Mouse (Mus musculus) intestine, embryonic 15.5 days (tissue): ENCODE measurements around the gene Stk11ip. TPM values are rescaled to one million over a fixed set of nuclear protein-coding genes. Genes with fewer than 3 reads are reported as not detected.
A peak's percentile ranks its signal among the peaks of the same experiment; 100 is the strongest.

Experiments used
- ATAC-seq: fragments of 200-750 bp; cut with Nextera tagmentation; 2 replicates; pipeline ENCODE4 v1.8.0; 2017; ENCODE audit warnings: moderate TSS enrichment, moderate library complexity
- H3K27ac ChIP-seq: fragments of 300-500 bp; sonication (generic); 2 replicates; pipeline ENCODE4 v1.5.1; 2015; ENCODE audit warnings: mild to moderate bottlenecking, inconsistent platforms
- H3K27me3 ChIP-seq: fragments of 300-500 bp; sonication (generic); replicated peaks from 2 replicates; pipeline ENCODE4 v1.6.1; 2015; ENCODE audit warnings: inconsistent platforms
- H3K36me3 ChIP-seq: fragments of 300-500 bp; sonication (generic); 2 replicates; pipeline ENCODE4 v1.6.1; 2015; ENCODE audit warnings: inconsistent platforms
- H3K4me1 ChIP-seq: fragments of 300-500 bp; sonication (generic); replicated peaks from 2 replicates; pipeline ENCODE4 v1.6.1; 2015; ENCODE audit warnings: inconsistent platforms
- H3K4me2 ChIP-seq: fragments of 300-500 bp; sonication (generic); replicated peaks from 2 replicates; pipeline ENCODE4 v1.6.1; 2015; ENCODE audit warnings: mild to moderate bottlenecking, inconsistent platforms
- H3K4me3 ChIP-seq: fragments of 300-500 bp; sonication (generic); replicated peaks from 2 replicates; pipeline ENCODE4 v1.5.1; 2015; ENCODE audit warnings: inconsistent platforms
- H3K9ac ChIP-seq: fragments of 300-500 bp; sonication (generic); 2 replicates; pipeline ENCODE4 v1.6.1; 2015; ENCODE audit warnings: inconsistent platforms
- H3K9me3 ChIP-seq: fragments of 300-500 bp; sonication (generic); 2 replicates; pipeline ENCODE4 v1.6.1; 2016; ENCODE audit warnings: inconsistent platforms
- WGBS: fragments of 180-500 bp; shearing (Covaris S2); methylation state at CpG from one replicate; pipeline ENCODE4 v1.1.7; 2015; 5-methylcytosine and 5-hydroxymethylcytosine counted together
- polyA plus RNA-seq: library from polyadenylated mRNA; unstranded; fragments of >200 nt; fragmentation: Nextera tagmentation; extraction: Ambion mirVana; gene quantifications from 2 replicates; pipeline ENCODE4 v1.2.1, GENCODE M21; 2015

Stk11ip gene
- polyA plus RNA-seq, 1 experiment from 2014 or later: 18.9 TPM

GRCm38 (mm10) chr1:75524679-75525078, 3.4 kb downstream of the Stk11ip start:
- H3K36me3 ChIP-seq: peaks cover 15% of the 10 kb centered on the region; the same call in 1 of the 2 replicates
- WGBS: 92% methylated on average over 7 of the region's 7 CpGs
- no peak for ATAC-seq
- no peaks in the 10 kb centered on the region for H3K9me3 ChIP-seq
- peaks cover 12% of the 10 kb centered on the region for H3K4me1 ChIP-seq
- H3K4me3 ChIP-seq: no peak overlapping the region
- H3K4me2 ChIP-seq: no peak overlapping the region
- H3K9ac ChIP-seq: no peak overlapping the region
- H3K27me3 ChIP-seq: no peaks in the 10 kb centered on the region
- no peak overlapping the region for H3K27ac ChIP-seq

GRCm38 (mm10) chr1:75530546-75530945, 9.2 kb downstream of the Stk11ip start:
- Histone ChIP-seq H3K36me3 (peaks cover 18% of the 10 kb centered on the region), H3K27me3 (no peaks in the 10 kb centered on the region), H3K4me1 (no peaks in the 10 kb centered on the region), H3K4me3 (no peak overlapping the region), H3K4me2 (no peak overlapping the region), H3K27ac (no peak overlapping the region), H3K9me3 (no peaks in the 10 kb centered on the region), H3K9ac (no peak overlapping the region)
- no peak for ATAC-seq
- 69% methylated on average over 4 of the region's 4 CpGs for WGBS

GRCm38 (mm10) chr1:75532280-75533172, 11.2 kb downstream of the Stk11ip start:
- Histone ChIP-seq H3K27ac (no peak overlapping the region), H3K9ac (no peak overlapping the region), H3K9me3 (no peaks in the 10 kb centered on the region), H3K4me2 (no peak overlapping the region), H3K4me3 (no peak overlapping the region), H3K27me3 (no peaks in the 10 kb centered on the region), H3K4me1 (no peaks in the 10 kb centered on the region), H3K36me3 (peaks cover 8% of the 10 kb centered on the region)
- 89% methylated on average over 19 of the region's 19 CpGs for WGBS
- no peak for ATAC-seq

GRCm38 (mm10) chr1:75533325-75534252, 12.3 kb downstream of the Stk11ip start:
- Histone ChIP-seq H3K4me2 (no peak overlapping the region), H3K9me3 (no peaks in the 10 kb centered on the region), H3K9ac (no peak overlapping the region), H3K4me1 (no peaks in the 10 kb centered on the region), H3K27me3 (no peaks in the 10 kb centered on the region), H3K36me3 (peaks cover 7% of the 10 kb centered on the region), H3K4me3 (no peak overlapping the region), H3K27ac (no peak overlapping the region)
- ATAC-seq: no peak
- 87% methylated on average over 19 of the region's 19 CpGs for WGBS

GRCm38 (mm10) chr1:75537587-75537986, 16.3 kb downstream of the Stk11ip start:
- H3K27ac ChIP-seq: no peak overlapping the region
- peaks cover 7% of the 10 kb centered on the region for H3K36me3 ChIP-seq
- H3K4me1 ChIP-seq: no peaks in the 10 kb centered on the region
- no peak overlapping the region for H3K9ac ChIP-seq
- ATAC-seq: no peak
- no peak overlapping the region for H3K4me2 ChIP-seq
- 78% methylated on average over 2 of the region's 2 CpGs for WGBS
- H3K4me3 ChIP-seq: no peak overlapping the region
- no peaks in the 10 kb centered on the region for H3K9me3 ChIP-seq
- H3K27me3 ChIP-seq: no peaks in the 10 kb centered on the region

- Histone ChIP-seq H3K9ac (0 out of 2 replicates have a peak overlapping the region, but pooled peaks have one; percentile 3), H3K9me3 (no peaks in the 10 kb centered on the region; the same call in 1 of the 2 replicates), H3K27ac (no peak overlapping the region), H3K4me1 (no peaks in the 10 kb centered on the region), H3K4me3 (no peak overlapping the region), H3K36me3 (peaks cover 4% of the 10 kb centered on the region), H3K4me2 (no peak overlapping the region), H3K27me3 (no peaks in the 10 kb centered on the region)
- ATAC-seq: peak; percentile 48
- WGBS: 58% methylated on average over 9 of the region's 9 CpGs
Observed at GRCm38 (mm10) chr1:75538597-75539190, 17.4 kb downstream of the Stk11ip start.

GRCm38 (mm10) chr1:75541496-75541895, 20.2 kb downstream of the Stk11ip start:
- H3K27ac ChIP-seq: no peak overlapping the region

GRCm38 (mm10) chr1:75544351-75544750, 23.0 kb downstream of the Stk11ip start:
- H3K4me3 ChIP-seq: no peak overlapping the region
- no peak overlapping the region for H3K27ac ChIP-seq
- WGBS: 83% methylated on average over 6 of the region's 6 CpGs
- H3K9me3 ChIP-seq: no peaks in the 10 kb centered on the region; the same call in 1 of the 2 replicates
- H3K36me3 ChIP-seq: no peaks in the 10 kb centered on the region
- no peak overlapping the region for H3K4me2 ChIP-seq
- H3K9ac ChIP-seq: no peak overlapping the region
- H3K27me3 ChIP-seq: no peaks in the 10 kb centered on the region
- ATAC-seq: no peak
- peaks cover 5% of the 10 kb centered on the region for H3K4me1 ChIP-seq

More at GRCm38 (mm10) chr1:75541496-75541895, 20.2 kb downstream of the Stk11ip start:
- 86% methylated on average over 7 of the region's 7 CpGs for WGBS
- H3K36me3 ChIP-seq: 0 out of 2 replicates have a peak, but pooled peaks cover under 1% of the 10 kb centered on the region
- no peaks in the 10 kb centered on the region for H3K27me3 ChIP-seq
- H3K9ac ChIP-seq: no peak overlapping the region
- H3K4me1 ChIP-seq: peaks cover 5% of the 10 kb centered on the region
- H3K9me3 ChIP-seq: no peaks in the 10 kb centered on the region; the same call in 1 of the 2 replicates
- no peak for ATAC-seq
- H3K4me3 ChIP-seq: no peak overlapping the region
- no peak overlapping the region for H3K4me2 ChIP-seq

- Histone ChIP-seq H3K27ac (peak within 1 kb of the TSS; percentile 62), H3K36me3 (no peaks in the 10 kb centered on the region), H3K9ac (peak within 1 kb of the TSS; percentile 81), H3K4me2 (peak within 1 kb of the TSS; percentile 87), H3K4me1 (peaks cover 5% of the 10 kb centered on the region), H3K4me3 (peak within 1 kb of the TSS; percentile 75), H3K9me3 (no peaks in the 10 kb centered on the region; the same call in 1 of the 2 replicates), H3K27me3 (no peaks in the 10 kb centered on the region)
- WGBS: 1% methylated on average over 62 of the region's 64 CpGs
- ATAC-seq: peak; percentile 92
Observed at GRCm38 (mm10) chr1:75545965-75546956, 24.9 kb downstream of the Stk11ip start, which contains the start of gene Slc4a3. Gene Slc4a3, plus strand, starts transcription at chr1:75546266.

- Histone ChIP-seq H3K36me3 (0 out of 2 replicates have a peak, but pooled peaks cover 2% of the 10 kb centered on the region), H3K4me3 (no peak overlapping the region), H3K9ac (no peak overlapping the region), H3K4me1 (peaks cover 5% of the 10 kb centered on the region), H3K27ac (no peak overlapping the region), H3K27me3 (no peaks in the 10 kb centered on the region), H3K4me2 (peak overlapping the region; percentile 87), H3K9me3 (no peaks in the 10 kb centered on the region; the same call in 1 of the 2 replicates)
- WGBS: 95% methylated on average over 13 of the region's 13 CpGs
- ATAC-seq: no peak
Observed at GRCm38 (mm10) chr1:75547351-75547750, 26.0 kb downstream of the Stk11ip start.

GRCm38 (mm10) chr1:75548083-75548482, 26.8 kb downstream of the Stk11ip start:
- ATAC-seq: no peak
- no peaks in the 10 kb centered on the region; the same call in 1 of the 2 replicates for H3K9me3 ChIP-seq
- H3K4me1 ChIP-seq: peaks cover 5% of the 10 kb centered on the region
- 0 out of 2 replicates have a peak, but pooled peaks cover 3% of the 10 kb centered on the region for H3K36me3 ChIP-seq
- no peak overlapping the region for H3K4me2 ChIP-seq
- H3K27ac ChIP-seq: no peak overlapping the region
- no peak overlapping the region for H3K9ac ChIP-seq
- WGBS: 98% methylated on average over 3 of the region's 3 CpGs
- no peak overlapping the region for H3K4me3 ChIP-seq
- H3K27me3 ChIP-seq: no peaks in the 10 kb centered on the region
